Mouse (Mus musculus) monocyte, adult 5-6 weeks (primary cell): ENCODE results near the gene Ccnc. TPM values are rescaled to one million over a fixed set of nuclear protein-coding genes. Genes with fewer than 3 reads are reported as not detected.

Experiments
- ATAC-seq: fragments of 153-309, 156-312 bp; replicated peaks from 2 replicates; pipeline ENCODE4 v1.8.0; 2017; ENCODE audit warnings: mild to moderate bottlenecking; ENCODE audit not compliant: low TSS enrichment, insufficient number of reproducible peaks, severe bottlenecking, poor library complexity, low FRiP score
- total RNA-seq: library from RNA; stranded (forward); fragments of 200-1000, 200-491, 200-594 nt; gene quantifications from 3 replicates; pipeline ENCODE4 v1.2.3, GENCODE M21; 2017

The Ccnc gene
- 31.3 to 41.9 TPM (median 40.8 TPM) in 3 replicates for total RNA-seq

GRCm38 (mm10) chr4:21727615-21728165 lies at the start of gene Ccnc:
TSS of gene Ccnc (plus strand) at chr4:21727701.
- ATAC-seq: peak; percentile 99

- no peak for ATAC-seq
Observed at GRCm38 (mm10) chr4:21678101-21678974, 49.2 kb upstream of the Ccnc start.

- ATAC-seq: no peak
Observed at GRCm38 (mm10) chr4:21678975-21679623, 48.4 kb upstream of the Ccnc start.

GRCm38 (mm10) chr4:21679624-21680480 lies 47.6 kb upstream of the Ccnc start:
- ATAC-seq: no peak

GRCm38 (mm10) chr4:21680971-21681370 lies 46.5 kb upstream of the Ccnc start:
- ATAC-seq: no peak

GRCm38 (mm10) chr4:21682421-21683150 lies 44.9 kb upstream of the Ccnc start:
- no peak for ATAC-seq

GRCm38 (mm10) chr4:21684341-21684970 lies 43.0 kb upstream of the Ccnc start:
- no peak for ATAC-seq

- ATAC-seq: no peak
Observed at GRCm38 (mm10) chr4:21685595-21686091, 41.9 kb upstream of the Ccnc start, which contains the start of gene Prdm13. TSS of gene Prdm13 (minus strand) at chr4:21685963.

- no peak for ATAC-seq
Observed at GRCm38 (mm10) chr4:21686416-21686815, 41.1 kb upstream of the Ccnc start.

- ATAC-seq: no peak
Observed at GRCm38 (mm10) chr4:21686934-21687333, 40.6 kb upstream of the Ccnc start.

- ATAC-seq: no peak
Observed at GRCm38 (mm10) chr4:21687783-21688702, 39.5 kb upstream of the Ccnc start.

- no peak for ATAC-seq
Observed at GRCm38 (mm10) chr4:21688703-21689200, 38.7 kb upstream of the Ccnc start.

- ATAC-seq: no peak
Observed at GRCm38 (mm10) chr4:21689492-21689941, 38.0 kb upstream of the Ccnc start.

GRCm38 (mm10) chr4:21690221-21690620 lies 37.3 kb upstream of the Ccnc start:
- no peak for ATAC-seq

- peak; percentile 68 for ATAC-seq
Observed at GRCm38 (mm10) chr4:21695638-21696254, 31.8 kb upstream of the Ccnc start.

GRCm38 (mm10) chr4:21705046-21705445 lies 22.5 kb upstream of the Ccnc start:
- no peak for ATAC-seq
